Mouse (Mus musculus) brain, embryonic 14.5 days (tissue): ENCODE data around the gene Fiz1.

ENCODE experiments used
- CTCF ChIP-seq: fragments of 200-500 bp; IDR thresholded peaks from 2 replicates; pipeline ENCODE4 v1.5.1; 2012; ENCODE audit warnings: inconsistent platforms, mild to moderate bottlenecking, moderate library complexity, borderline replicate concordance; ENCODE audit not compliant: insufficient read depth, insufficient read length; ENCODE audit errors: extremely low read depth
- POLR2A ChIP-seq: fragments of 200-500 bp; IDR thresholded peaks from 2 replicates; pipeline ENCODE4 v1.6.1; 2012; ENCODE audit warnings: mild to moderate bottlenecking, inconsistent platforms, borderline replicate concordance; ENCODE audit not compliant: poor library complexity, insufficient read depth, insufficient read length, severe bottlenecking; ENCODE audit errors: extremely low read depth

DNA sequence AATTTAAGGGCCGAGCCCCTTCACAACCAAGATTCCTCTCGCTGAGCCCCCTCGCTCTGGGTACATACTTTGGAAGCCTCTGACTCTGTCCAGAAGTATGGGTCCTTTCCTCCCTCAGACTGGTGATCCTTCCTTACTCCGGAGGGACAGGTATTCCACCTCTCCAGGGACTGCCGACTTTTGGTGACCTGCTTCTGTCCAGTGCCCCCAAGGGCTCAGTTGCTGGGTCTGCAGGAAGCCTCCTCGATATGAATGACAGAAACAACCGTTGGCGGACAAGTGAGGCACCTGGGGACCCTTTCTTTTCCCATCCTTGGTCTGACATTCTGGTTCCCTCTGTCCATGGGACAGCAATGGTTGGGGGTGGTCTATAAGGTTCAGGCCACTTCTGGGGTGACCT is 42.9 kb upstream of the Fiz1 start:
- TF ChIP-seq POLR2A (no peak), CTCF (no peak)
